Mouse (Mus musculus) cerebellum, adult 2 months (tissue): ENCODE measurements at regions not wholly inside any gene's neighbourhood (a gene's known extent, or its start where the extent isn't known, plus 50 kb on each side); places are given as distances from the start of the nearest gene placed in this dataset.

Experiments
- DNase-seq, 2 experiments: peaks; one replicate each; pipeline ENCODE4 v3.0.0; 2021
- H3K27ac ChIP-seq: fragments of 200-500 bp; 2 replicates; pipeline ENCODE4 v1.5.1; 2012; ENCODE audit warnings: low read length, control low read depth, inconsistent platforms; ENCODE audit not compliant: insufficient read depth
- H3K27me3 ChIP-seq: fragments of 200-500 bp; 2 replicates; pipeline ENCODE4 v1.6.1; 2012; ENCODE audit warnings: inconsistent platforms, mild to moderate bottlenecking, low read length, moderate library complexity; ENCODE audit not compliant: control insufficient read depth, insufficient read depth
- H3K4me1 ChIP-seq: fragments of 200-500 bp; 2 replicates; pipeline ENCODE4 v1.6.1; 2011; ENCODE audit warnings: low read length; ENCODE audit not compliant: control insufficient read depth, insufficient read depth
- H3K4me3 ChIP-seq: fragments of 200-500 bp; replicated peaks from 2 replicates; pipeline ENCODE3; 2011; ENCODE audit warnings: mild to moderate bottlenecking, low read depth, low read length, control low read depth; ENCODE audit not compliant: insufficient read depth
- CTCF ChIP-seq: fragments of 200-500 bp; IDR thresholded peaks from 2 replicates; pipeline ENCODE4 v1.5.1; 2011; ENCODE audit warnings: low read depth, mild to moderate bottlenecking, control low read depth, low read length, moderate library complexity, borderline replicate concordance; ENCODE audit not compliant: insufficient read depth
- POLR2A ChIP-seq: fragments of 200-500 bp; IDR thresholded peaks from 2 replicates; pipeline ENCODE4 v1.6.1; 2011; ENCODE audit warnings: low read length, control low read depth, borderline replicate concordance; ENCODE audit not compliant: insufficient read depth
- WGBS: fragments of 180-500 bp; shearing (Covaris S2); methylation state at CpG from one replicate; pipeline ENCODE4 v1.1.7; 2018; 5-methylcytosine and 5-hydroxymethylcytosine counted together

- DNase-seq: no peak
- no peak for TF ChIP-seq POLR2A
- TF ChIP-seq CTCF: no peak
- Histone ChIP-seq H3K27me3 (no peaks in the 10 kb centered on the region), H3K4me3 (no peak overlapping the region), H3K27ac (no peak overlapping the region), H3K4me1 (no peaks in the 10 kb centered on the region)
- WGBS: 76% methylated on average over 8 of the region's 8 CpGs
Observed at GRCm38 (mm10) chr14:67626181-67626580, 1617.2 kb upstream of the Gulo start.

- Histone ChIP-seq H3K4me1 (no peaks in the 10 kb centered on the region), H3K4me3 (no peak overlapping the region), H3K27me3 (no peaks in the 10 kb centered on the region), H3K27ac (no peak overlapping the region)
- no peak for TF ChIP-seq CTCF
- no peak for TF ChIP-seq POLR2A
- WGBS: 81% methylated on average over 4 of the region's 4 CpGs
- DNase-seq: no peak
Observed at GRCm38 (mm10) chr14:67623841-67624480, 1615.0 kb upstream of the Gulo start.

- Histone ChIP-seq H3K27ac (no peak overlapping the region), H3K27me3 (no peaks in the 10 kb centered on the region), H3K4me1 (no peaks in the 10 kb centered on the region), H3K4me3 (no peak overlapping the region)
- WGBS: 81% methylated on average over 6 of the region's 6 CpGs
- TF ChIP-seq CTCF (no peak), POLR2A (no peak)
- no peak for DNase-seq
Observed at GRCm38 (mm10) chr14:67622911-67623310, 1613.9 kb upstream of the Gulo start.

- H3K4me1 ChIP-seq: no peaks in the 10 kb centered on the region
- TF ChIP-seq POLR2A (no peak), CTCF (no peak)
- DNase-seq: no peak
- H3K27me3 ChIP-seq: no peaks in the 10 kb centered on the region
- no peak overlapping the region for H3K27ac ChIP-seq
- WGBS: 87% methylated on average over 2 of the region's 2 CpGs
- H3K4me3 ChIP-seq: no peak overlapping the region
Observed at GRCm38 (mm10) chr14:67621486-67621885, 1612.5 kb upstream of the Gulo start.

GRCm38 (mm10) chr14:67620854-67621476 is 1612.0 kb upstream of the Gulo start:
- Histone ChIP-seq H3K4me3 (no peak overlapping the region), H3K4me1 (no peaks in the 10 kb centered on the region), H3K27ac (no peak overlapping the region), H3K27me3 (no peaks in the 10 kb centered on the region)
- WGBS: 62% methylated on average over 4 of the region's 4 CpGs
- DNase-seq: peak; percentile 28 to 32
- TF ChIP-seq CTCF (peak; percentile 66), POLR2A (no peak)

GRCm38 (mm10) chr14:67619571-67619970 is 1610.6 kb upstream of the Gulo start:
- Histone ChIP-seq H3K4me1 (no peaks in the 10 kb centered on the region), H3K4me3 (no peak overlapping the region), H3K27ac (no peak overlapping the region), H3K27me3 (no peaks in the 10 kb centered on the region)
- TF ChIP-seq CTCF: no peak
- WGBS: 42% methylated on average over 4 of the region's 4 CpGs
- no peak for DNase-seq

GRCm38 (mm10) chr14:67614369-67614768 is 1605.4 kb upstream of the Gulo start:
- 82% methylated on average over 11 of the region's 11 CpGs for WGBS
- TF ChIP-seq POLR2A (no peak), CTCF (no peak)
- H3K27me3 ChIP-seq: no peaks in the 10 kb centered on the region

GRCm38 (mm10) chr14:67613691-67614090 is 1604.7 kb upstream of the Gulo start:
- TF ChIP-seq POLR2A (no peak), CTCF (no peak)
- H3K27ac ChIP-seq: no peak overlapping the region
- H3K4me1 ChIP-seq: no peaks in the 10 kb centered on the region
- H3K4me3 ChIP-seq: no peak overlapping the region
- WGBS: 86% methylated on average over 13 of the region's 13 CpGs
- DNase-seq: no peak
- H3K27me3 ChIP-seq: no peaks in the 10 kb centered on the region

More at GRCm38 (mm10) chr14:67614369-67614768, 1605.4 kb upstream of the Gulo start:
- Histone ChIP-seq H3K4me1 (no peaks in the 10 kb centered on the region), H3K4me3 (no peak overlapping the region), H3K27ac (no peak overlapping the region)
- no peak for DNase-seq
